Mouse (Mus musculus): ENCODE measurements at regions not wholly inside any gene's neighbourhood (a gene's known extent, or its start where the extent isn't known, plus 50 kb on each side); places are given as distances from the start of the nearest gene placed in this dataset.

GRCm38 (mm10) chr10:111824820-111825219, 147.6 kb upstream of the Krr1 start:
- no peak for DNase-seq (ENCODE audit: low spot score in 2 of 2)

DNA sequence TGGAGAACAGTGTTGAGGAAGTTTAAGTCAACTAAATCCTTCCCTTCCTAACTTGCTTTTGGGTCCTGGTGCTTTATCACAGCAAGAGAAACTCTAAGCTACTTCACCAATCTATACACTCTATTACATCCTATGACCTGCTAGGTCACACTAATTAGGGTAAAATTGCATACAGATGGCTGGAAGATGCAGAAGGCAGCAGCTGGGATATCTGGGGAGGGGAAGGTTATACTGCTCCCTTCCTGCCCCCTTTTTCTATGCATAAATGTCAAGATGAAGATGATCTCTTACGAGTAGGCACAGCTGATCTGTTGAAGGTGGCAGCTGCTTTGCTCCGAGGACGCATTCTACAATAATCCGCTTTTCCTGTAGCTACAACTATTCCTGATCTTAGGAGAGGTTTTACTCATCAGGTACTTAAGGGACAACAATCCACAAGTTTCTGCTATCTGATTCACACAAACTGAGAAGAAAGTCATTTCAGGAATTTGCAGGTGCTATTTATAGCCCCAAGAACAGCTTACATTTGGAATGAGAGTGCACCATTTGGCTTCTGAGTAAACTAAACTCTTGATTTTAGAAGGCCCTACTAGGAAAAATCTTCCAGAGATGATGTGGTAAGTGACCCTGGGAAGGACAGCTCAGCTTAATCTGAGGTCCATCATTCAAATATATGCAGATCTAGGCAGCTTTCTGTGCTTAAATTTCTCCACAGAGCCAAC, 146.3 kb upstream of the Krr1 start:
- DNase-seq (ENCODE audit: low spot score in 2 of 2): no peak

DNA sequence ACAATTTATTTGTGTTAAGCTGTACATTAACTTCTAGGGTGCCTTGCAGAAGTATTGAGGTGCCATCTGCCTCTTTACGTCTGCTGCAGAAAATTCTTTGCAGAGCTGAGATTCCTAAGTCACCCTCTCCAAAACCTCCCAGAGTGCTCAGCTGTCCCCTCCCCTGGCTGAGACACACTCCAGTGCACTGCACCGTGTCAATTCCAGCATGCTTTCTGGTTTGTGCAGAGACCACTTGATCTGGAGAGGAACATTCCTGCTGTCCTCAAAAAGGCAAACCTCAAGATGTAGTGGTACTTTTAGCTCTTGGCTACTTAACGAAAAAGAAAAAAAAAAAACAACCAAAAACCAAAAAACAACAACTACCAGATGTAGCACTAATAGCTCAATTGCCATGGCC, 145.2 kb upstream of the Krr1 start:
- no peak for DNase-seq (ENCODE audit: low spot score in 2 of 2)

DNA sequence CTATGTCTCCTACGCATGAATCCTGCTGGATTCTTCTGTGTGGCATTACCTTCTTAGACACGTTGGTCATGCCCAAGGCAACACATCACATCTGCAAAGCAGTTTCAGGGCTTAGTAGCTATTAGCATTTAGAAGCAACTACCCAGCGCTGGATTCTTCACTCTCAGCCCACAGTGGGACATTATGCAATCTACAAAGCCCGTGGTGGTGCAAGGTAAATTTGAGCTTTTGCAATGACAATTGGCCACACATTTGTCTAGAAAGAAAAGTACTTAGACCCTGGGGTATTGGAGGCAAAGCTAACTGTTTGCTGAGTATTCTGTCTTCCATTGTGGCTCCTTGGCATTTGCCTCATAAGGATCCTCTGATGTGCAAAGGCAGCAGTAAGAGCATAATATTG, 144.5 kb upstream of the Krr1 start:
- DNase-seq (ENCODE audit: low spot score in 2 of 2): no peak

DNA sequence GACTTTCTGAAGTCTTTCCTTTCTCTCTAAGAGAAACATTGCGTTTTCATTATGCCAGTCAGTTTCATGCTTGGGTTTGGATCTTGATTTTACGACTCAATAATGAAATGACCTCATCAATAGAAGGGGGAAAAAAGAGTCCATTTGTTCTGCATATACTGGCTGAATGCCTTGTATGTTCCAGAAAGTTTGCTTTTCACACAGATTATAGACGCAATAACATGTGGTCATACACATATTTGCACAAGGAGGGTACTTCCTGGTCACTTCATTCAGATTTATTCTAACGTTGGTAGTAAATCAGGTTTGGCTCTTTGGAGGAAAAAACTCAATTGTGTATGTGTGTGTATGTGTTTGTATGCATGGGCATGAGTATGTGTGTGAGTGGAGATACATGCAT, 143.9 kb upstream of the Krr1 start:
- no peak for DNase-seq (ENCODE audit: low spot score in 2 of 2)

- no peak for DNase-seq (ENCODE audit: low spot score in 2 of 2)
Measured at GRCm38 (mm10) chr10:111829291-111829690, 143.2 kb upstream of the Krr1 start.

- no peak for DNase-seq (ENCODE audit: low spot score in 2 of 2)
Measured at GRCm38 (mm10) chr10:111831105-111831504, 141.4 kb upstream of the Krr1 start.

GRCm38 (mm10) chr10:111833611-111834010, 138.9 kb upstream of the Krr1 start:
- no peak for DNase-seq (ENCODE audit: low spot score in 2 of 2)

DNA sequence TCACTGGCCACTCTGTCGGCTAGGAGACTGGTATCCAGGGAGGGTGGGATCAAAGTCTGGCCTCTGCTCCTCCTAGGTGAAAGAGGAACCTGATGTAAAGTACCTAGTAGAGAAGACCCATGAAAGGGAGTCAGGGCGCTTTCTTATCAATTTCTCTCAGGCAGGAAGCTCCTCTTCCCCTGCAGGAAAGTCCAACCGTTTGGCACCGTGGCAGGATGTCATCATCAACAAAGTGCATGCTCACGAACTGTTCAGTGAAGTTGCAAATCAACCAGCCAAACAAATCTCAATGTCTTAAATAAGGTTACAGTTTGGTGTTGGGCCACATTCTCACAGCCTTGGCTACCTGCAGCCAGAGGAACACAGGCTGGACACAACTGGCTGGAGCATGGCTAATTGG, 138.2 kb upstream of the Krr1 start:
- DNase-seq (ENCODE audit: low spot score in 2 of 2): no peak

DNA sequence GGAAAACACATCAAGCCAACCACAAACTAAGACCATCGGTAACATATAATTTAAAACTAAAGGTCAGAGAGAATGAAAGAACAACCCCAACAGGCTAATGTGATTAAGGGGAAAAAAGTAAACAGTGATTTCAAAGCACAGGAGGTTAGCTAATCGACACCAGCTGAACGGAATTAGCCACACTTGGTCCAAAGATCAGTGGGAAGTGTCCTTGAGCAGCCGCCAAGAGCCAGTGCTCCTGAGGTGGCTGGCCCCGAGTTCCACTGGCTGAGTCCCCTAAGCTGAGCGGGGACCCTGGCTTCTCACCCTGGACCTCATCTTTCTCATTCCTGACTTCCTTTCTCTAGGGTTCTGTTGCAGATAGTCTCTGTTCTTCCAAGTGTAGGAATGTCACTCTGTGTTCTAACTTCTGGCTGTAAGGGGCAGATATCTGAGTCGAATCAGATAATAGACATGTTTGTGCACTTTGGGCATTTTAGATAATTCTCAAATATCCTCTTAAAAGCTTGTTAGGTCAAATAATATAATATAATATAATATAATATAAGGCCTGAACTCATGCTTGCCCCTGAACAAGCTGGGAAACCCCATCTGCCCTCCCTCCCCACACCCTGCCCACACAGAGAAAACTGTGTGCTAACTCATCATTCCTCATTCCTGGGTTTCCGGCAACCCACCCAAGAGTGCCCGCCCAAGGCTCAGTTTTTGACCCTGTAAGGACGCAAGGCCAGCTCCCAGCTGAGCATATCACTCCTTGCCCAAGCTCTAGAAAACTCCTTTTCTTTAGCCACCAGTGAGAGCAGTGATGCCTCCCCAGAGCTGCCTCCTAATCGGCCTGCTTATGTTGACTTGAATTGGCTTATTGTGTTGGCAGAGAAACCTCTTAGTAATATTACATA, 137.3 kb upstream of the Krr1 start:
- DNase-seq (ENCODE audit: low spot score in 2 of 2): no peak

DNA sequence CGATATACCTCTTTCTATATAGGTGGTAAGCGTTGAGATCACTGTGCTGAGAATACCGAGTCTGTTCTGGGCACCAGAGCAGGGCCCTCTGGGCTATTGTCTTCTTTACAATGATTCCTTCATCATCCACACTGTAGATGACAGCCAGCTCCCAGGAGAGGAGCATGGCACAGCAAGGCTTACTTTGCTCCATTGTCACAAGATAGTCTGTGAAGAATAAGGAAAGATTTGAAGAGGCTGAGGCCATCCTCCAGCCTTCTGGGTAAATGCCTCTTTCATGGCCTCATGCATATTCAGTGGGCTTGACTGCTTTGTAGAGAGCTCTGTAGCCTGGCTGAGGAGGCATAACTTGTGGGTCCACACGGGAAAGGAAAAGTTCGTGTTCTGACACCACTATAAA, 136.3 kb upstream of the Krr1 start:
- DNase-seq (ENCODE audit: low spot score in 2 of 2): no peak

GRCm38 (mm10) chr10:111836802-111837201, 135.7 kb upstream of the Krr1 start:
- no peak for DNase-seq (ENCODE audit: low spot score in 2 of 2)

GRCm38 (mm10) chr10:111842321-111842775, 130.1 kb upstream of the Krr1 start:
- DNase-seq (ENCODE audit: low spot score in 2 of 2): no peak

- no peak for DNase-seq (ENCODE audit: low spot score in 2 of 2)
Measured at GRCm38 (mm10) chr10:111842896-111843295, 129.6 kb upstream of the Krr1 start.

- DNase-seq (ENCODE audit: low spot score in 2 of 2): no peak
Measured at GRCm38 (mm10) chr10:111843301-111843700, 129.2 kb upstream of the Krr1 start.

DNA sequence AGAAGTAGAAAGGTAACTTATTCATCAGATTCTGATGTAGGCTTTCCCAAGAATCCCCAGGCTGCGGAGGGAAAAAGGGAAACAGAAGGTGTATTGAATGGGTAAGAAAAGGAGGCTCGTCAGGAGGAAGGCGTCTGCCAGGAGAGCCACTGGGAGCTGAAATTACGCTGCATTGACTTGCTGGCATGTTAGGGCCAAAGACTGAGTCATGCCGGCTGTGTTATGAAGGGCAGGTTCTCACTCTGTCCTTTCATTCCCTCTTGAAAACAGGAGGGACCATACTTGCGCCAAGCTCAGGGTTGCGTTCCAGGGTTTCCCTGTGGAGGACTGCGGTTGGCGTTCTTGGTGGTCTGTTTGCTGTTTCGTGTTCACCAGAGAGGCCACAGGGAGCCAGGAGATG, 128.3 kb upstream of the Krr1 start:
- no peak for DNase-seq (ENCODE audit: low spot score in 2 of 2)

- DNase-seq (ENCODE audit: low spot score in 2 of 2): no peak
Measured at GRCm38 (mm10) chr10:111845946-111846345, 126.5 kb upstream of the Krr1 start.

- DNase-seq (ENCODE audit: low spot score in 2 of 2): no peak
Measured at GRCm38 (mm10) chr10:111854254-111854653, 118.2 kb upstream of the Krr1 start.

GRCm38 (mm10) chr10:111855496-111855895, 117.0 kb upstream of the Krr1 start:
- DNase-seq (ENCODE audit: low spot score in 2 of 2): no peak

DNA sequence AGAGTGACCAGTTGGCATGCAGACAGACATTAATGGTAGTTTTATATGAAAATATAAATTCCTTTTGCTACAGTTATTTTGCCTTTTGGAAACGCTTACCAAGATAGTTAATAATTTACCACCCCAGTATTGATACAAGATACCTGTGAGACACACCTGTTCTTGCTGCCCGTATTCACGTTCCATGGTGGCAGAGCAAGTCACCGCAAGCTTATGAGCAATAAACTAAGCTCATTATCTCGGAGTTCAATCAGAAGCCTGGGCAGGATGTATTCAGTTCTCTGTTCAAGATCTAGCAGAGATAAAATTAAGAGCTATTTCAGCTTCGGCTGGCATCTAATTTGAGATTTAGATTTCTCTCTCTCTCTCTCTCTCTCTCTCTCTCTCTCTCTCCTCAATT, 114.1 kb upstream of the Krr1 start:
- no peak for DNase-seq (ENCODE audit: low spot score in 2 of 2)

- no peak for DNase-seq (ENCODE audit: low spot score in 2 of 2)
Measured at GRCm38 (mm10) chr10:111865286-111865830, 107.1 kb upstream of the Krr1 start.

GRCm38 (mm10) chr10:111867102-111867501, 105.4 kb upstream of the Krr1 start:
- DNase-seq (ENCODE audit: low spot score in 2 of 2): no peak

DNA sequence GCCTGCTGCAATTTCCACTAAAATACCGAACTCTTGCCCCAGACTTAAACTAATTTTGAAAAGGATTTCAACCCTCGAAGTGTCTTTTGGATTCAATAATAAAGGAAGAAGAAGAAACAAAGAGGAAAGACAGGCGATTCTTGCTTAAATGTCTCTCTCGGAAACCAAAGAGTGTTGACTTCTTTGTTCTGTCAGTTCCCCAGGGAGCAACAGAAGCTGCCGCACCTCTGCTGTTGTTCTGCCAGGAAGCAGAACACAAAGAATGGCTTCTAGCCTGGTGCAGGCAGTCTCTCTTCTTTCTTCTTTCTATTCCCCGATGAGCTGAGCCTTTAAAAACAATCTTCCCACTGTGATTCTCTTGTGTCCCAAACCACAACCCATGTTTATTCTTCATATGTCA, 104.9 kb upstream of the Krr1 start:
- no peak for DNase-seq (ENCODE audit: low spot score in 2 of 2)
